Mouse (Mus musculus): Measurements from ENCODE around the gene Tub. TPM values are rescaled to one million over a fixed set of nuclear protein-coding genes. Genes with fewer than 3 reads are reported as not detected.

Tub gene
- 100 to 1,000 TPM; 143 to 153 TPM for total RNA-seq (2021)
- long read RNA-seq, experiment 1, full-length matches to known transcripts = 27 of 85 reads
- long read RNA-seq, experiment 1, partial matches to known transcripts = 41 of 85 reads
- long read RNA-seq, experiment 1, other reads (novel, unspliced or antisense) = 17 of 85 reads
- long read RNA-seq, experiment 2, full-length matches to known transcripts = 20 of 74 reads
- long read RNA-seq, experiment 2, partial matches to known transcripts = 17 of 74 reads
- long read RNA-seq, experiment 2, other reads (novel, unspliced or antisense) = 37 of 74 reads

- peak in 1 of 2 experiments; percentile 87 for DNase-seq (ENCODE audit: low spot score in 2 of 2)
Measured at GRCm38 (mm10) chr7:108950312-108950761, at the start of gene Tub. Tub (plus strand) TSS chr7:108950338.

GRCm38 (mm10) chr7:108903969-108904368, 46.2 kb upstream of the Tub start:
- DNase-seq (ENCODE audit: low spot score in 2 of 2) = no peak

- DNase-seq (ENCODE audit: low spot score in 2 of 2) = no peak
Measured at GRCm38 (mm10) chr7:108927043-108927442, 23.1 kb upstream of the Tub start.

GRCm38 (mm10) chr7:108928280-108929188, 21.6 kb upstream of the Tub start:
- DNase-seq (ENCODE audit: low spot score in 2 of 2) = no peak

GRCm38 (mm10) chr7:108929726-108930393, 20.3 kb upstream of the Tub start, which contains the start of gene Nlrp10:
Nlrp10 (minus strand) TSS chr7:108930178.
- DNase-seq (ENCODE audit: low spot score in 2 of 2) = no peak

- peak; percentile 96 to 99 for DNase-seq (ENCODE audit: low spot score in 2 of 2)
Measured at GRCm38 (mm10) chr7:108933794-108934731, 16.1 kb upstream of the Tub start, which contains the start of gene Eif3f. Eif3f (plus strand) TSS chr7:108934417.

- no peak for DNase-seq (ENCODE audit: low spot score in 2 of 2)
Measured at GRCm38 (mm10) chr7:108934836-108935235, 15.3 kb upstream of the Tub start.

GRCm38 (mm10) chr7:108935411-108935810, 14.7 kb upstream of the Tub start:
- DNase-seq (ENCODE audit: low spot score in 2 of 2) = no peak

- DNase-seq (ENCODE audit: low spot score in 2 of 2) = no peak
Measured at GRCm38 (mm10) chr7:108936591-108936990, 13.5 kb upstream of the Tub start.

- no peak for DNase-seq (ENCODE audit: low spot score in 2 of 2)
Measured at GRCm38 (mm10) chr7:108941466-108941865, 8.7 kb upstream of the Tub start.

GRCm38 (mm10) chr7:108944002-108944401, 6.1 kb upstream of the Tub start:
- DNase-seq (ENCODE audit: low spot score in 2 of 2) = peak in 1 of 2 experiments; percentile 71

- no peak for DNase-seq (ENCODE audit: low spot score in 2 of 2)
Measured at GRCm38 (mm10) chr7:108948611-108949010, 1.5 kb upstream of the Tub start.

GRCm38 (mm10) chr7:108949301-108949700, 837 bp upstream of the Tub start:
- no peak for DNase-seq (ENCODE audit: low spot score in 2 of 2)

- peak; percentile 64 to 82 for DNase-seq (ENCODE audit: low spot score in 2 of 2)
Measured at GRCm38 (mm10) chr7:108950762-108951331, 709 bp downstream of the Tub start.

GRCm38 (mm10) chr7:108952801-108953200, 2.7 kb downstream of the Tub start:
- no peak for DNase-seq (ENCODE audit: low spot score in 2 of 2)

- no peak for DNase-seq (ENCODE audit: low spot score in 2 of 2)
Measured at GRCm38 (mm10) chr7:108954185-108954584, 4.0 kb downstream of the Tub start.

- no peak for DNase-seq (ENCODE audit: low spot score in 2 of 2)
Measured at GRCm38 (mm10) chr7:108957734-108958133, 7.6 kb downstream of the Tub start.

GRCm38 (mm10) chr7:108965968-108966367, 15.8 kb downstream of the Tub start:
- DNase-seq (ENCODE audit: low spot score in 2 of 2) = no peak

- peak; percentile 61 to 75 for DNase-seq (ENCODE audit: low spot score in 2 of 2)
Measured at GRCm38 (mm10) chr7:108966742-108967362, 16.7 kb downstream of the Tub start.
